Mouse (Mus musculus): ENCODE data around the gene Nedd4.
"Not testable (repeated sequence)": the region's sequence is repeated elsewhere in the genome, so short reads cannot be mapped to it uniquely, and the experiment has no call there.

Nedd4 gene

GRCm38 (mm10) chr9:72653533-72653932, 8.6 kb upstream of the Nedd4 start:
- no peak for DNase-seq

- peak; percentile 73 to 76 for DNase-seq
Measured at GRCm38 (mm10) chr9:72654593-72655242, 7.4 kb upstream of the Nedd4 start.

GRCm38 (mm10) chr9:72655602-72656001, 6.5 kb upstream of the Nedd4 start:
- peak in 1 of 2 experiments; percentile 13 for DNase-seq

- DNase-seq, result no peak
Measured at GRCm38 (mm10) chr9:72656491-72656890, 5.7 kb upstream of the Nedd4 start.

GRCm38 (mm10) chr9:72656940-72657339, 5.2 kb upstream of the Nedd4 start:
- DNase-seq, result peak in 1 of 2 experiments; percentile 13

- no peak for DNase-seq
Measured at GRCm38 (mm10) chr9:72657694-72658093, 4.5 kb upstream of the Nedd4 start.

- peak; percentile 82 to 85 for DNase-seq
Measured at GRCm38 (mm10) chr9:72660139-72660538, 2.0 kb upstream of the Nedd4 start.

DNA sequence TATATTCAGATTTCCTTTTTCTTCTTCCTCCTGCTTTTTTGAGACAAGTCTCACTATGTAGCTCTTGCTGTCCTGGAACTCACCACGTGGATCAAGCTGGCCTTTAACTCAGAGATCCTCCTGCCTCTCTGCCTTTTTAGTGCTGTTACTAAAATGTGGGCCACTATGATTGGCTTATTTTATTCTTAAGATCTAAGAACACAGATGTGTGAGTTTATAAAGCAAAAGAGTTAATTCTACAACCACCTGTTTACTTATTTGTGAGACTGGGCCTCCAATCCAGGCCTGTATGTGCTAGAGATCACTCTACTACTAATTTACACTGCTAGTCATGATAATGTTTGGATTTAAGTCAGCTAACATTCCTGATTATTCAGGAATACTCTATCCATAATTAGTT, 1.2 kb upstream of the Nedd4 start:
- no peak for DNase-seq

GRCm38 (mm10) chr9:72661561-72661894, 618 bp upstream of the Nedd4 start:
- no peak for DNase-seq

DNA sequence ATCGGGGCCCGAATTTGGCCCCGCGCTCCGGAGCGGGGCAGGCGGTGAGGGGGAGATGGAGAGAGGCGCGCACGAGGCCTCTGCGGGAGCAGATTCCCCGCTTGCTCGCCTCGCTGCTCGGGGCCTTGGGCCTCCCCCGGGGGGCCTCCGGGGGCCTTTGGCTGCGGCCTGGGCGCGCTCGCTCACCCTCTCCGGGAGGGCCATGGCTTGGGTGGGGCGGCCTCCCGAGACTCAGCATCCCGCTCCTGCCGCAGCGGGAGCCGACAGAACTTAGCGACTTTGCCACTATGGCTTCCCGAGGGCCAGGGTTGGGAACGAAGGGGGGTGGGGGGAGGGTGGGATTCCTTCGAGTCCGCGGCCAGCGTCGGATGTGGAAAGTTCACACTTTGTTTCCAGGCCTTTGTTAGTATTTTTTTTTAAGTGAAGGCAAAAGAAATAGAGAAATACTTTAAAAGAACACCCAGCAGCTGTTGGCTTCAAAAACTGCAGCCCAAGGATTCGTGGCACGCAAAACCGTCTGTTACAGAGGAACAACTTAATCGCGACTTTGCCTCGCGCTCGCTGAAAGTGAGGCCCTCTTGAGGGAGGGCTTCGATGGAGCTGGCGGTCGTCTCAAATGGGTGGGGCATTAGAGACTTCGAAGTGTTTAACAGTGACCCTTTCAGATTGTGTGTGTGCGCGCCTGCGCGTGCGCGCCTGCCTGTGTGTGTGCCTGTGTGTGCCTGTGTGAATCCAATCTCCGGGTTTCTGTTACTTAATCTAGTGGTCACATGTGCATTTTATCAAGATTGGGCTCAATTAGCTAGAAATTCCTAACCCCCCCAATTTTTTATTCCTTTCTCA, 766 bp downstream of the Nedd4 start:
- peak; percentile 38 to 51 for DNase-seq

DNA sequence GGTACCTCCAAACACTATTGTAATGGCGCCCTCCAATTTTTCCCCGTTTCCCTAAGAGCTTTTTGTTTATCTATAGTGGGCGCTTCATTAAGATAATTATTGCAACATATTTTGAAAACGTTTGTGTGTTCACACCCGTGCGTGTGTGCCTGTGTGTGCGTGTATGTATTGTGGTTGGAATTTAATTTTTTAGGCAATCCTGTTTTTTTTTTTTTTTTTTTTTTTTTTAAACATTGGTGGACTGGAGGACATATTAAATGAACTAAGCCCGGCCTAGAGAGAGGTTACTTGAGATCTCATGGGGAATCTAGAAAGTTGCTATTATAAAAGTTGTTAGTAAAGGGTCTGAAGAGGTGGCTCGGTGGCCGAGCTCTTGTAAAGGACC, 1.4 kb downstream of the Nedd4 start:
- no peak for DNase-seq

DNA sequence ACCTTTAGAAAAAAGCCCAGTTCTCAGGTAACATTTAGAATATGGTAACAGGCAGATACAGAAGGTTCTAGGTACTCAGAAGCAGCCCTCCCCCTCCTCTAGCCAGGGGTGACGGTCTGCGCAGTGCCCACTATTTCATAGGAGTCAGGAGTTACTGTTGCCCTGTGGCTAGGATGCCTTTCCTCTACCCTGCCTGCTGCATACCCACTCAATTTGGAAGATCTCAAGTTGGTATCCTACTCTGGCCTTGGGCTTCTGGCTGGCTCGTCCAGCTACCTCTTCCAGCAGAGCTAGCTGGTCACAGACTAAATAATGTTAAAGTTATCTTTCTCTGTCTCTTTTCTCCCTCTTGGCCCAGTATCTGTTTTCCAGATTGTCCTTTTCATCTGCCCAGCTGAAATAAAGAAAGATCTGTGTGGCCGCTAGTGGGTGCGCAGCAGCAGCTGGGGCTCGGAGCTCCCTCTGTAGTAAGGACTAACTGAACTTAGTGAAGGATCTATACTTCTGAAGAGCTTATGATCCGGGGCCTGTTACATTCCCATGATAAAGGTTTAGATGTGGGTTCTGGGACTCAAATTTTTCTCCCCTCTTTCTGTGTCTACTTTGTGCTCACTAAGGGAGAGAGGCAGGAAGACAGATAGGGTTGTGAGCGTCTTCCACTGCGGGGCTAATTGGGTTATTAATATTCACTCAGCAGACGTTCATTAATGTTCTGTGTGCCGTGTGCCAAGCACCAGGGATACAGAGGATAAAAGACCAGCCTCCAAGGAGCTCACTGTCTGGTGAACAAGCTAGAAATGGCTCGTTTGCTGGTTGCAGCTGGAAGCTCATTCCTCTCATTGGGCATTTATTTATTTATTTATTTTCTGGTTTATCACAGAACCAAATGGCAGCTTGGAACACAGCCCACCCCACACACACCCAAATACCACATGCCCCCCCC, 2.5 kb downstream of the Nedd4 start:
- no peak for DNase-seq

GRCm38 (mm10) chr9:72665517-72665916, 3.4 kb downstream of the Nedd4 start:
- DNase-seq, result no peak

- DNase-seq, result not testable (repeated sequence)
Measured at GRCm38 (mm10) chr9:72666352-72667021, 4.3 kb downstream of the Nedd4 start.

GRCm38 (mm10) chr9:72667126-72667525, 5.0 kb downstream of the Nedd4 start:
- DNase-seq, result no peak

DNA sequence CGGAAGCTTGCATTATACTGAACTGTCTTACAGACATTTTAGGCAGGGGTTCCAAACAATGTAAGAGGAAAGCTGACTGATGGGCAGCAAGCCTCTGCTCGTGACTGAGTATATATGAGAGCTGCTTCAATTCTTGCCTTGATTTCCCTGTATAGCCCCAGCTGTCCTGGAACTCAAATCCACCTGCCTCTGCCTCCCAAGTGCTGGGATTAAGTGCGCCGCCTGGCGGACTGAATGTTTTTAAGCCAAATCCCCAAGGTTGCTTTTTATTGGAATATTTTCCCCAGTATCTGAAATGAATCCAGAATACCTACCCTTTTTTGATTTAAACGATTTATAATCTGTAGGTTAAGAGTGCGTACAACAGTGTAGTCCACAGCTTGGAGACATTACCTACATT, 7.2 kb downstream of the Nedd4 start:
- DNase-seq, result no peak

GRCm38 (mm10) chr9:72672361-72672760, 10.2 kb downstream of the Nedd4 start:
- DNase-seq, result peak; percentile 89 to 91

GRCm38 (mm10) chr9:72674957-72675744, 13.0 kb downstream of the Nedd4 start:
- DNase-seq, result no peak

DNA sequence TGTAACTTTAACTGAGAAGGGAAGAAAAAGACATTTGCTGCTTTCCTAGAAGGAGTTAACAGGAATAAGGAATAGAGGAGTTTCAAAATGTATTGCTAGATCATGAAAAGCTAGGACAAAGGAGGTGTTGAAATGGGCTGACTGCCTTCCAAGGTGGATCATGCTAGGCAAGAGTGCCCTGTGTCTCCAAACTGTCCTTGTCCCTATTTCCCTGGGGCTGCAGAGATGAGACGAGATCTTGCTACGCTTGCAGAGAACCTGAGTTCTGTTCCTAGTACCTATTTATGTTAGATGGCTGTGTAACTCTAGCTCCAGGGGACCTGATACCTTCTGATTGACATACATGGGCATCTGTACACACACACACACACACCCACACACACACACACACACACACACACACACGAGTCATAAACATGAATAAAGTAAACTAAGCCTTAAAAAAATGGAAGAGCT, 13.6 kb downstream of the Nedd4 start:
- DNase-seq, result no peak

DNA sequence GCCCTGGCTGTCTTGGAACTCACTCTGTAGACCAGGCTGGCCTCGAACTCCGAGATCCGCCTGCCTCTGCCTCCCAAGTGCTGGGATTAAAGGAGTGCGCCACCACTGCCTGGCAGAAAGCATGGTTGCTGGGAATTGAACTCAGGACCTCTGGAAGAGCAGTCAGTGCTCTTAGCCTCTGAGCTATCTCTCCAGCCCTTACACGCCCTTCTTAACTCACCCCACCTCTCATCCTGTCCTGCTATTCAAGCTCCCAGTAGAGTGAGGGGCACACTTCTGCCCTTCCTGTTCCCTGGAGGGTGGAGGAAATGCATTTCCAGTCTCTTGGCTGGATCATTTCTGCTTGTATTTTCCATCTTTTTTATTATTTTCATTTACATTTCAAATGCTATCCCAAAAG, 15.5 kb downstream of the Nedd4 start:
- DNase-seq, result no peak

DNA sequence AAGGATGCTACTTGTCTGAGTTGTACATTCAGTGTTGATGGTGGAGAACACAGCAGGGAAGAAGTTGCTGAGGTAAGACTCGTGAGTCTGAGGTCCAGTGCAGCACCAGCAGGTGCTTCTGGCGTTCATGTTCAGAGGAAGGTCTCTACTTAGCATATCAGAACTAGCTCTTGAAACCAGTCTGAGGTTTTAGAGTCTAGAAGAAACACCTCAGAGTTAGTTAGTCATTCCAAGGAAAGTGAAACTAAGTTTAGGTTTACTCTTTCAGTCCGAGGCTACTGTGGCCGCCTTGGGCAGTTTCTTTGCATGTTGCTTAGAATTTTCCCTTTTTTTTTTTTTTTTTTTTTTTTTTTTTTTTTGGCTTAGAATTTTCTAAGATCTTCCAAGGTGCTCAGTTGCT, 16.6 kb downstream of the Nedd4 start:
- DNase-seq, result no peak

All from B cell, adult 2 months (primary cell).